Mouse (Mus musculus): Measurements from ENCODE around the gene Pde11a.
A peak's percentile ranks its signal among the peaks of the same experiment; 100 is the strongest.

Gene Pde11a

GRCm38 (mm10) chr2:76162822-76163221 is 175.8 kb downstream of the Pde11a start:
- peak; percentile 16 for DNase-seq (ENCODE audit: low read depth, low spot score)

GRCm38 (mm10) chr2:76158973-76159372 is 179.6 kb downstream of the Pde11a start:
- DNase-seq (ENCODE audit: low read depth, low spot score), result no peak

GRCm38 (mm10) chr2:76141136-76141535 is 197.4 kb downstream of the Pde11a start:
- DNase-seq (ENCODE audit: low read depth, low spot score), result no peak

GRCm38 (mm10) chr2:76132983-76133382 is 205.6 kb downstream of the Pde11a start:
- no peak for DNase-seq (ENCODE audit: low read depth, low spot score)

- no peak for DNase-seq (ENCODE audit: low read depth, low spot score)
These were observed 208.5 kb downstream of the Pde11a start for GRCm38 (mm10) chr2:76129933-76130627.

GRCm38 (mm10) chr2:76129058-76129437 is 209.5 kb downstream of the Pde11a start:
- no peak for DNase-seq (ENCODE audit: low read depth, low spot score)

GRCm38 (mm10) chr2:76128105-76129057 is 210.2 kb downstream of the Pde11a start:
- DNase-seq (ENCODE audit: low read depth, low spot score), result peak; percentile 54

- DNase-seq (ENCODE audit: low read depth, low spot score), result no peak
These were observed 211.9 kb downstream of the Pde11a start for GRCm38 (mm10) chr2:76126651-76127050.

GRCm38 (mm10) chr2:76124821-76125220 is 213.8 kb downstream of the Pde11a start:
- DNase-seq (ENCODE audit: low read depth, low spot score), result peak; percentile 86

GRCm38 (mm10) chr2:76122167-76122566 is 216.4 kb downstream of the Pde11a start:
- DNase-seq (ENCODE audit: low read depth, low spot score), result no peak

- DNase-seq (ENCODE audit: low read depth, low spot score), result no peak
These were observed 218.7 kb downstream of the Pde11a start for GRCm38 (mm10) chr2:76119848-76120247.

GRCm38 (mm10) chr2:76118491-76118890 is 220.1 kb downstream of the Pde11a start:
- DNase-seq (ENCODE audit: low read depth, low spot score), result no peak

- DNase-seq (ENCODE audit: low read depth, low spot score), result no peak
These were observed 221.4 kb downstream of the Pde11a start for GRCm38 (mm10) chr2:76117219-76117618.

- DNase-seq (ENCODE audit: low read depth, low spot score), result peak; percentile 72
These were observed 222.9 kb downstream of the Pde11a start for GRCm38 (mm10) chr2:76115696-76116095.

- peak; percentile 35 for DNase-seq (ENCODE audit: low read depth, low spot score)
These were observed 223.8 kb downstream of the Pde11a start for GRCm38 (mm10) chr2:76114734-76115133.

GRCm38 (mm10) chr2:76109653-76110052 is 228.9 kb downstream of the Pde11a start:
- DNase-seq (ENCODE audit: low read depth, low spot score), result no peak

- DNase-seq (ENCODE audit: low read depth, low spot score), result peak; percentile 62
These were observed 236.5 kb downstream of the Pde11a start for GRCm38 (mm10) chr2:76101889-76102602.

GRCm38 (mm10) chr2:76100597-76100996 is 238.0 kb downstream of the Pde11a start:
- DNase-seq (ENCODE audit: low read depth, low spot score), result peak; percentile 31

- no peak for DNase-seq (ENCODE audit: low read depth, low spot score)
These were observed 238.7 kb downstream of the Pde11a start for GRCm38 (mm10) chr2:76099726-76100347.

GRCm38 (mm10) chr2:76098381-76098780 is 240.2 kb downstream of the Pde11a start:
- no peak for DNase-seq (ENCODE audit: low read depth, low spot score)

GRCm38 (mm10) chr2:76097847-76098246 is 240.7 kb downstream of the Pde11a start:
- no peak for DNase-seq (ENCODE audit: low read depth, low spot score)

- DNase-seq (ENCODE audit: low read depth, low spot score), result no peak
These were observed 241.3 kb downstream of the Pde11a start for GRCm38 (mm10) chr2:76097284-76097683.
